Mouse (Mus musculus) forebrain, embryonic 15.5 days (tissue): Measurements from ENCODE around the gene Smlr1. TPM values are rescaled to one million over a fixed set of nuclear protein-coding genes. Genes with fewer than 3 reads are reported as not detected.

Source experiments
- ATAC-seq: fragments of 200-750 bp; cut with Nextera tagmentation; replicated peaks from 2 replicates; pipeline ENCODE4 v1.8.0; 2017; ENCODE audit warnings: mild to moderate bottlenecking, moderate TSS enrichment, moderate library complexity
- H3K27ac ChIP-seq: fragments of 300-500 bp; sonication (generic); replicated peaks from 2 replicates; pipeline ENCODE4 v1.5.1; 2015; ENCODE audit warnings: mild to moderate bottlenecking, inconsistent platforms
- H3K27me3 ChIP-seq: fragments of 300-500 bp; sonication (generic); 2 replicates; pipeline ENCODE4 v1.6.1; 2015; ENCODE audit warnings: inconsistent platforms
- H3K36me3 ChIP-seq: fragments of 300-500 bp; sonication (generic); 2 replicates; pipeline ENCODE4 v1.6.1; 2015; ENCODE audit warnings: mild to moderate bottlenecking, inconsistent platforms
- H3K4me1 ChIP-seq: fragments of 300-500 bp; sonication (generic); 2 replicates; pipeline ENCODE4 v1.6.1; 2015; ENCODE audit warnings: inconsistent platforms
- H3K4me2 ChIP-seq: fragments of 300-500 bp; sonication (generic); replicated peaks from 2 replicates; pipeline ENCODE4 v1.6.1; 2015; ENCODE audit warnings: mild to moderate bottlenecking, inconsistent platforms
- H3K4me3 ChIP-seq: fragments of 300-500 bp; sonication (generic); 2 replicates; pipeline ENCODE4 v1.5.1; 2015; ENCODE audit warnings: mild to moderate bottlenecking, inconsistent platforms
- H3K9ac ChIP-seq: fragments of 300-500 bp; sonication (generic); replicated peaks from 2 replicates; pipeline ENCODE4 v1.6.1; 2015; ENCODE audit warnings: mild to moderate bottlenecking, inconsistent platforms
- H3K9me3 ChIP-seq: fragments of 300-500 bp; sonication (generic); 2 replicates; pipeline ENCODE4 v1.6.1; 2016; ENCODE audit warnings: inconsistent platforms
- WGBS: fragments of 180-500 bp; shearing (Covaris S2); methylation state at CpG from one replicate; pipeline ENCODE4 v1.1.7; 2015; ENCODE audit warnings: mixed read lengths; 5-methylcytosine and 5-hydroxymethylcytosine counted together
- polyA plus RNA-seq: library from polyadenylated mRNA; unstranded; fragments of >200 nt; fragmentation: Nextera tagmentation; extraction: Ambion mirVana; gene quantifications from 2 replicates; pipeline ENCODE4 v1.2.1, GENCODE M21; 2015

Gene Smlr1
- polyA plus RNA-seq, 1 experiment from 2014 or later = not detected

DNA sequence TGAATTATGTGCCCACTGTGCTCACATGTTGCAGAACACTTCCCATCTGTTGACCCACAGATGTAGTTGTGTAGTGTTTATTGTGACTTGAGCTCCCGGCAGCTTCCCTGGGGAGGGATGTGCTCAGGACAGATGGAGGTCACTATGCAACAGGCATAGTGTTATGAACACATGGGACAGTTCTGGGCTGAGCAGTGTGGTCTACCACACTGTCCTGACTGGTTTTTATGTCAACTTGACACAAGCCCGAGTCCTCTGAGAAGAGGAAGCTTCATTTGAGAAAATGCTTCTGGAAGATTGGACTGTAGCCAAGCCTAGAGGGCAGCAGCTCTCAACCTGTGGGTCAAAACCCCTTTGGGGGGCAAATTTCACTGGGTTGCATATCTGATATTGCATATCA, 3.0 kb downstream of the Smlr1 start:
- Histone ChIP-seq H3K9ac (no peak overlapping the region), H3K4me3 (no peak overlapping the region), H3K9me3 (no peaks in the 10 kb centered on the region), H3K36me3 (no peaks in the 10 kb centered on the region), H3K27me3 (no peaks in the 10 kb centered on the region), H3K4me2 (no peak overlapping the region), H3K27ac (no peak overlapping the region), H3K4me1 (no peaks in the 10 kb centered on the region)
- 85% methylated on average over 2 of the region's 2 CpGs for WGBS
- no peak for ATAC-seq

- H3K4me1 ChIP-seq = no peaks in the 10 kb centered on the region
- H3K4me3 ChIP-seq = no peak overlapping the region
- no peaks in the 10 kb centered on the region for H3K27me3 ChIP-seq
- no peaks in the 10 kb centered on the region for H3K9me3 ChIP-seq
- no peak overlapping the region for H3K4me2 ChIP-seq
- ATAC-seq = no peak
- no peak overlapping the region for H3K9ac ChIP-seq
- WGBS = 69% methylated on average over 13 of the region's 13 CpGs
- no peak overlapping the region for H3K27ac ChIP-seq
- H3K36me3 ChIP-seq = no peaks in the 10 kb centered on the region
These were observed 4.7 kb downstream of the Smlr1 start for GRCm38 (mm10) chr10:25531335-25531734.

DNA sequence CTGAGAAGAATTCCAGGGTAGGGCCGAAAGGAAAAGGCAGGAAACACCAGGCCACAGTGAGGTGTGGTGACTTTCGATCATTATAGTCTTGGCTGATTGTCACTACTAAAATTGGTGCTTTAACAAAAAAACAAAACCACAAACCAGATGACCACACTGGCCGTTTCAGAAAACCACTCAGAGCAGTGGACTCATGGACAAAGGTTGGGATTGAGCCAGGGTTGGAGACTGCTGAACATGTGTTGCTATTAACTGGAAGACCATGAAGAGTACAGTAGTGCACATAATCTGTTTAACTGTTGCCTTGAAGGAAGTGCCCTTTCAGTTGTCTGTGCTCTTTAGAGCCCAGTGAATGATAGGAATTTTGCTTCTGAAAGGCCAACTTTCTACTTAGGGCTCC, 8.9 kb downstream of the Smlr1 start:
- Histone ChIP-seq H3K4me1 (no peaks in the 10 kb centered on the region), H3K9ac (no peak overlapping the region), H3K9me3 (no peaks in the 10 kb centered on the region), H3K4me2 (no peak overlapping the region), H3K4me3 (no peak overlapping the region), H3K27me3 (no peaks in the 10 kb centered on the region), H3K36me3 (no peaks in the 10 kb centered on the region), H3K27ac (no peak overlapping the region)
- 85% methylated on average over 3 of the region's 3 CpGs for WGBS
- no peak for ATAC-seq

- no peaks in the 10 kb centered on the region for H3K9me3 ChIP-seq
- H3K4me2 ChIP-seq = no peak overlapping the region
- no peak overlapping the region for H3K27ac ChIP-seq
- no peak overlapping the region for H3K9ac ChIP-seq
- no peak for ATAC-seq
- H3K27me3 ChIP-seq = no peaks in the 10 kb centered on the region
- 89% methylated on average over 4 of the region's 4 CpGs for WGBS
- H3K4me3 ChIP-seq = no peak overlapping the region
- H3K4me1 ChIP-seq = no peaks in the 10 kb centered on the region
- H3K36me3 ChIP-seq = no peaks in the 10 kb centered on the region
These were observed 9.4 kb downstream of the Smlr1 start for GRCm38 (mm10) chr10:25526622-25527021.

- no peak overlapping the region for H3K27ac ChIP-seq
- H3K4me2 ChIP-seq = no peak overlapping the region
- H3K27me3 ChIP-seq = no peaks in the 10 kb centered on the region
- H3K4me1 ChIP-seq = no peaks in the 10 kb centered on the region
- H3K9ac ChIP-seq = no peak overlapping the region
- no peak overlapping the region for H3K4me3 ChIP-seq
- WGBS = 82% methylated on average over 4 of the region's 4 CpGs
- H3K9me3 ChIP-seq = no peaks in the 10 kb centered on the region
- H3K36me3 ChIP-seq = no peaks in the 10 kb centered on the region
- no peak for ATAC-seq
These were observed 9.9 kb downstream of the Smlr1 start for GRCm38 (mm10) chr10:25526156-25526555.

- Histone ChIP-seq H3K27ac (no peak overlapping the region), H3K9ac (no peak overlapping the region), H3K9me3 (no peaks in the 10 kb centered on the region), H3K4me2 (no peak overlapping the region), H3K4me3 (no peak overlapping the region), H3K36me3 (no peaks in the 10 kb centered on the region), H3K4me1 (no peaks in the 10 kb centered on the region), H3K27me3 (no peaks in the 10 kb centered on the region)
- no peak for ATAC-seq
- WGBS = 72% methylated on average over 8 of the region's 8 CpGs
These were observed 12.3 kb downstream of the Smlr1 start for GRCm38 (mm10) chr10:25523727-25524126.

DNA sequence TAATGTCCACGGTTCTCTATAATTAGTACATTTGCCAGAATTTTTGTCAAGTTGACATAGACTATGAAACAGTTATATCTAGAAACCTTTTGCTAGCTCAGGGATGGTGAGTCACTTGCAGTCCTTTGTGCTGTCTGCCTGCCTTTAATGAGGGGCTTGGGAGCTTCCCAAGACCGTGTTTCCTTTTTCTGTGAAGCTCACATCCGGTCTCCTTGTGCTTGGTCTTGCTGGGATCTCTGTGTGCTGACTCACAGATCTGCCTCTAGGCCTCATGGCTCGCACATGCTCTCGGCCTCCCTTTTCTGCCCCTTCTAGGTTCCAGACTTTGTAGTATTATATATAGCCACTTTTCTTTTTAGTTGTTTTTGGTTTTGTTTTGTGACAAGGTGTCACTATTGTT, 15.6 kb downstream of the Smlr1 start:
- Histone ChIP-seq H3K9me3 (no peaks in the 10 kb centered on the region), H3K4me1 (no peaks in the 10 kb centered on the region), H3K4me3 (no peak overlapping the region), H3K4me2 (no peak overlapping the region), H3K9ac (no peak overlapping the region), H3K27me3 (no peaks in the 10 kb centered on the region), H3K27ac (no peak overlapping the region), H3K36me3 (no peaks in the 10 kb centered on the region)
- no peak for ATAC-seq
- WGBS = 79% methylated on average over 5 of the region's 5 CpGs

- no peak for ATAC-seq
These were observed 16.1 kb downstream of the Smlr1 start for GRCm38 (mm10) chr10:25519954-25520353.

DNA sequence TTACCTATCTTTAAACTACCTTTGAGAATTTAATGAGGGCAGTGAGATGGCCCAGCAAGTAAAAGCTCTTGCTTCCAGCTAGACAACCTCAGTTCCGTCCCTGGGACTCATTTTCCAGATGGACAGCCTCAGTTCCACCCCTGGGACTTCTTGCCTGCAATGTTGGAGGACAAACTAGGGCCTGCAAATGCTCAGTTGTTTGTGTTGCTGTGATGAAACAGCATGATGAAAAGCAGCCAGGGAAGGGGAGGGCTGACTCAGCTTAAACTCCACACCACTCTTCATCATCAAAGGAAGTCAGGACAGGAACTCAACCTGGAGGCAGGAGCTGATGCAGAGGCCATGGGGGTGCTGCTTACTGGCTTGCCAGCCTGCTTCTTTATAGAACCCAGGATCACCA, 22.2 kb downstream of the Smlr1 start:
- no peaks in the 10 kb centered on the region for H3K27me3 ChIP-seq
- H3K4me2 ChIP-seq = no peak overlapping the region
- ATAC-seq = no peak
- H3K4me1 ChIP-seq = no peaks in the 10 kb centered on the region
- H3K36me3 ChIP-seq = no peaks in the 10 kb centered on the region
- 78% methylated on average over 1 of the region's 1 CpGs for WGBS
- H3K4me3 ChIP-seq = no peak overlapping the region
- no peak overlapping the region for H3K27ac ChIP-seq
- H3K9me3 ChIP-seq = no peaks in the 10 kb centered on the region
- H3K9ac ChIP-seq = no peak overlapping the region

More at GRCm38 (mm10) chr10:25519954-25520353, 16.1 kb downstream of the Smlr1 start:
- Histone ChIP-seq H3K27ac (no peak overlapping the region), H3K9ac (no peak overlapping the region), H3K9me3 (no peaks in the 10 kb centered on the region), H3K4me3 (no peak overlapping the region), H3K27me3 (no peaks in the 10 kb centered on the region), H3K36me3 (no peaks in the 10 kb centered on the region), H3K4me2 (no peak overlapping the region), H3K4me1 (no peaks in the 10 kb centered on the region)
- WGBS = 68% methylated on average over 3 of the region's 3 CpGs

GRCm38 (mm10) chr10:25503250-25503649, 32.8 kb downstream of the Smlr1 start:
- Histone ChIP-seq H3K27ac (no peak overlapping the region), H3K4me2 (no peak overlapping the region), H3K36me3 (no peaks in the 10 kb centered on the region), H3K4me3 (no peak overlapping the region), H3K9ac (no peak overlapping the region), H3K9me3 (no peaks in the 10 kb centered on the region), H3K4me1 (no peaks in the 10 kb centered on the region), H3K27me3 (no peaks in the 10 kb centered on the region)
- no peak for ATAC-seq
- 88% methylated on average over 5 of the region's 5 CpGs for WGBS

- no peak overlapping the region for H3K4me2 ChIP-seq
- ATAC-seq = no peak
- WGBS = 59% methylated on average over 10 of the region's 10 CpGs
These were observed 36.6 kb downstream of the Smlr1 start for GRCm38 (mm10) chr10:25499323-25500071.

DNA sequence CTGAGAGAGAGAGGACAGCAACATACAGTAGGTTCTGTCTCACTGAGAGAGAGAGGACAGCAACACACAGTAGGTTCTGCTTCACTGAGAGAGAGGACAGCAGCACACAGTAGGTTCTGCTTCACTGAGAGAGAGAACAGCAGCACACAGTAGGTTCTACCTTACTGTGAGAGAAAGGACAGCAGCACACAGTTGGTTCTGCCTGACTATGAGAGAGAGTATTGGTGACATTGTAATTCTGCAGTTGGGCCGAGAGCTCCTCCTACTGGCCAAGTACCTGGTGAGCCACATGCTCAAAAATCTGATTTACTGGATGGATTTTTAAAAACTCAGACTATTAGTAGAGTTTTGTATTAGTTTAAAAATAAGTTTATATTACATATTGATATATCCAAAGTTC, 47.6 kb downstream of the Smlr1 start:
- Histone ChIP-seq H3K4me3 (no peak overlapping the region), H3K4me2 (no peak overlapping the region), H3K4me1 (no peaks in the 10 kb centered on the region), H3K27me3 (no peaks in the 10 kb centered on the region), H3K9me3 (no peaks in the 10 kb centered on the region), H3K9ac (no peak overlapping the region), H3K36me3 (no peaks in the 10 kb centered on the region), H3K27ac (no peak overlapping the region)
- peak; percentile 85 for ATAC-seq
- 21% methylated on average over 1 of the region's 1 CpGs for WGBS

More at GRCm38 (mm10) chr10:25499323-25500071, 36.6 kb downstream of the Smlr1 start:
- Histone ChIP-seq H3K9ac (no peak overlapping the region), H3K27me3 (no peaks in the 10 kb centered on the region), H3K36me3 (no peaks in the 10 kb centered on the region), H3K27ac (no peak overlapping the region), H3K9me3 (no peaks in the 10 kb centered on the region), H3K4me1 (no peaks in the 10 kb centered on the region), H3K4me3 (no peak overlapping the region)

GRCm38 (mm10) chr10:25482791-25483190, 53.3 kb downstream of the Smlr1 start:
- no peaks in the 10 kb centered on the region for H3K36me3 ChIP-seq
- no peaks in the 10 kb centered on the region for H3K27me3 ChIP-seq
- ATAC-seq = no peak
- H3K4me1 ChIP-seq = no peaks in the 10 kb centered on the region
- H3K4me3 ChIP-seq = no peak overlapping the region
- WGBS = 77% methylated on average over 5 of the region's 5 CpGs
- H3K9ac ChIP-seq = no peak overlapping the region
- no peak overlapping the region for H3K27ac ChIP-seq
- H3K9me3 ChIP-seq = no peaks in the 10 kb centered on the region
- H3K4me2 ChIP-seq = no peak overlapping the region
